Mouse (Mus musculus): ENCODE data around the gene Cchcr1. TPM values are rescaled to one million over a fixed set of nuclear protein-coding genes. Genes with fewer than 3 reads are reported as not detected.

The Cchcr1 gene
- polyA plus RNA-seq, 1 experiment from 2014 or later, result 13.6 TPM

DNA sequence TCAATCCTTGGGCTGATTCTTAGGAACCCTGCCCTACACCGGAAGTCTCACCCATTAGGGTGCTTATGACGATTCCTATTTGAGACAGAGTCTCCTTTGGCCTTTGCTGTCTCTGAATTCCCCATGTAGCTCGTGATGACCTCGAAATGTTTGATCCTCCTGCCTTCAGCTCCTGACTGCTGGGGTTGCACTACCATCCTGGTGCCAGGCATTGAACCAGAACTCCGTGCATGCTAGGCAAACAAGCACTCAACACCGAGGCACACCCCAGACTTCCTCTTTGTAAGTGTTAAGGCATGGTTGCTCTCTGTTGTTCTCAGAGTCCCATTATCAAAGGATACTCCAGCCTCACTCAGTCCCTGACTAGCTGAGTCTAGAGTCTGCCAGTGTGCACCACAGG, 27.1 kb downstream of the Cchcr1 start:
- WGBS, result 87% methylated on average over 6 of the region's 6 CpGs
- Histone ChIP-seq H3K9ac (ENCODE audit: low read length) (no peak overlapping the region), H3K36me3 (ENCODE audit: control insufficient read depth, insufficient read depth, low read length) (no peaks in the 10 kb centered on the region), H3K9me3 (ENCODE audit: control insufficient read depth, low read length) (no peaks in the 10 kb centered on the region), H3K4me2 (ENCODE audit: low read length) (no peak overlapping the region), H3K4me1 (replicated peaks; ENCODE audit: control insufficient read depth, insufficient read depth, low read length) (0 out of 2 replicates have a peak, but pooled peaks cover 2% of the 10 kb centered on the region), H3K27ac (ENCODE audit: low read depth) (no peak overlapping the region), H3K4me3 (ENCODE audit: low read depth, low read length) (no peak overlapping the region), H3K27me3 (replicated peaks; ENCODE audit: control insufficient read depth, insufficient read depth, low read length) (no peaks in the 10 kb centered on the region)
- no peak for DNase-seq (ENCODE audit: low spot score)
- ATAC-seq (replicated peaks; ENCODE audit: low FRiP score, low TSS enrichment, low read depth), result no peak

- Histone ChIP-seq H3K27me3 (replicated peaks; ENCODE audit: control insufficient read depth, insufficient read depth, low read length) (no peaks in the 10 kb centered on the region), H3K9ac (ENCODE audit: low read length) (no peak overlapping the region), H3K36me3 (ENCODE audit: control insufficient read depth, insufficient read depth, low read length) (no peaks in the 10 kb centered on the region), H3K4me3 (ENCODE audit: low read depth, low read length) (no peak overlapping the region), H3K27ac (ENCODE audit: low read depth) (no peak overlapping the region), H3K9me3 (ENCODE audit: control insufficient read depth, low read length) (no peaks in the 10 kb centered on the region), H3K4me2 (ENCODE audit: low read length) (no peak overlapping the region), H3K4me1 (replicated peaks; ENCODE audit: control insufficient read depth, insufficient read depth, low read length) (0 out of 2 replicates have a peak, but pooled peaks cover 2% of the 10 kb centered on the region)
- DNase-seq (ENCODE audit: low spot score) (peak; percentile 80), ATAC-seq (replicated peaks; ENCODE audit: low FRiP score, low TSS enrichment, low read depth) (no peak; the same call in 1 of the 2 replicates)
- WGBS, result 30% methylated on average over 6 of the region's 6 CpGs
Observed at GRCm38 (mm10) chr17:35544680-35545079, 27.8 kb downstream of the Cchcr1 start.

GRCm38 (mm10) chr17:35547465-35547864, 30.6 kb downstream of the Cchcr1 start:
- WGBS, result 61% methylated on average over 2 of the region's 2 CpGs
- Histone ChIP-seq H3K9me3 (ENCODE audit: control insufficient read depth, low read length) (no peaks in the 10 kb centered on the region), H3K27ac (ENCODE audit: low read depth) (no peak overlapping the region), H3K36me3 (ENCODE audit: control insufficient read depth, insufficient read depth, low read length) (no peaks in the 10 kb centered on the region), H3K27me3 (replicated peaks; ENCODE audit: control insufficient read depth, insufficient read depth, low read length) (no peaks in the 10 kb centered on the region), H3K4me1 (replicated peaks; ENCODE audit: control insufficient read depth, insufficient read depth, low read length) (0 out of 2 replicates have a peak, but pooled peaks cover 7% of the 10 kb centered on the region), H3K9ac (ENCODE audit: low read length) (no peak overlapping the region), H3K4me3 (ENCODE audit: low read depth, low read length) (no peak overlapping the region), H3K4me2 (ENCODE audit: low read length) (no peak overlapping the region)
- ATAC-seq (replicated peaks; ENCODE audit: low FRiP score, low TSS enrichment, low read depth) (no peak), DNase-seq (ENCODE audit: low spot score) (no peak)

- Histone ChIP-seq H3K27ac (ENCODE audit: low read depth) (0 out of 2 replicates have a peak overlapping the region, but pooled peaks have one; percentile 22), H3K4me3 (ENCODE audit: low read depth, low read length) (no peak overlapping the region), H3K9me3 (ENCODE audit: control insufficient read depth, low read length) (no peaks in the 10 kb centered on the region), H3K27me3 (replicated peaks; ENCODE audit: control insufficient read depth, insufficient read depth, low read length) (no peaks in the 10 kb centered on the region), H3K4me1 (replicated peaks; ENCODE audit: control insufficient read depth, insufficient read depth, low read length) (0 out of 2 replicates have a peak, but pooled peaks cover 7% of the 10 kb centered on the region), H3K36me3 (ENCODE audit: control insufficient read depth, insufficient read depth, low read length) (no peaks in the 10 kb centered on the region), H3K9ac (ENCODE audit: low read length) (no peak overlapping the region), H3K4me2 (ENCODE audit: low read length) (no peak overlapping the region)
- ATAC-seq (replicated peaks; ENCODE audit: low FRiP score, low TSS enrichment, low read depth) (no peak), DNase-seq (ENCODE audit: low spot score) (no peak)
- WGBS, result 25% methylated on average over 5 of the region's 5 CpGs
Observed at GRCm38 (mm10) chr17:35548636-35549035, 31.7 kb downstream of the Cchcr1 start.

DNA sequence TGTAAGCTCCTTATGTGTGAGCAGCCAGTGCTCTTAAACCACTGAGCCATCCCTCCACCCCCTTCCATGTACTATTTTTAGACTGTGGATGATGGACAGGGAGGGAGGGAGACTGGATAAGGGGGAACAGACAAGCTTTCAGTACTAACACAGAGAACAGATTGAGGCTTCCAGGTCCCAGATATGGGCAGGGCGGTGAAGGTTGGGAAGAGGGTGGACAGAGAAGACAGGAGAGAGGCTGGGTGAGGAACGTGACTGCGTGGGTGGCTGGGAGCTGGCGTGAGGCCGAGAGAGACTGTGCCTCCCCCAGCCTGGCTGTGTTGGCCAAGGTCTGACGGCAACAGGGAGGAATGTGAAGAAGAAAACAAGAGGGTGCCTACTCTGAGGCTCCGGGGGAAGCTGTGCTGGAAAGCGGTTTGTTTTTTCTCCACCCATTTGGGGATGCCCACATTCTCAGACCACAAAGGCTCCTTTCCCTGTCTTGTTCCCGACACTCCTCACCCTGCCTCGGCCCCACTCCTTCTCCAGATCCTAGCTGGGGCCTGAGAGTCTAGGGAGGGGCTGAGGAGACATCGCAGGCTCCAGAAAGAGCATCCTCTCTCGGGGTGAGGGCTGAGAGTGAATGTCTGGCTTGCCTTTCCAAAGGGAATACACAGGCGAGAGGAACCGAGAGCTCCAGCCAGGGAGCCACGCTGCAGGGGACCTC, 32.7 kb downstream of the Cchcr1 start:
- WGBS, result 31% methylated on average over 15 of the region's 15 CpGs
- ATAC-seq (replicated peaks; ENCODE audit: low FRiP score, low TSS enrichment, low read depth) (peak; percentile 22), DNase-seq (ENCODE audit: low spot score) (peak; percentile 75)
- no peak overlapping the region for H3K4me3 ChIP-seq (ENCODE audit: low read depth, low read length)
- H3K27ac ChIP-seq (ENCODE audit: low read depth), result peak overlapping the region; percentile 84
- H3K27me3 ChIP-seq (replicated peaks; ENCODE audit: control insufficient read depth, insufficient read depth, low read length), result no peaks in the 10 kb centered on the region
- no peaks in the 10 kb centered on the region for H3K36me3 ChIP-seq (ENCODE audit: control insufficient read depth, insufficient read depth, low read length)
- 0 out of 2 replicates have a peak, but pooled peaks cover 7% of the 10 kb centered on the region for H3K4me1 ChIP-seq (replicated peaks; ENCODE audit: control insufficient read depth, insufficient read depth, low read length)
- H3K9me3 ChIP-seq (ENCODE audit: control insufficient read depth, low read length), result no peaks in the 10 kb centered on the region
- H3K9ac ChIP-seq (ENCODE audit: low read length), result no peak overlapping the region
- 0 out of 2 replicates have a peak overlapping the region, but pooled peaks have one; percentile 12 for H3K4me2 ChIP-seq (ENCODE audit: low read length)

- Histone ChIP-seq H3K4me1 (replicated peaks; ENCODE audit: control insufficient read depth, insufficient read depth, low read length) (0 out of 2 replicates have a peak, but pooled peaks cover 7% of the 10 kb centered on the region), H3K9me3 (ENCODE audit: control insufficient read depth, low read length) (no peaks in the 10 kb centered on the region), H3K27me3 (replicated peaks; ENCODE audit: control insufficient read depth, insufficient read depth, low read length) (no peaks in the 10 kb centered on the region), H3K4me3 (ENCODE audit: low read depth, low read length) (no peak overlapping the region), H3K4me2 (ENCODE audit: low read length) (0 out of 2 replicates have a peak overlapping the region, but pooled peaks have one; percentile 12), H3K27ac (ENCODE audit: low read depth) (peak overlapping the region; percentile 84), H3K36me3 (ENCODE audit: control insufficient read depth, insufficient read depth, low read length) (no peaks in the 10 kb centered on the region), H3K9ac (ENCODE audit: low read length) (no peak overlapping the region)
- WGBS, result 97% methylated on average over 4 of the region's 4 CpGs
- DNase-seq (ENCODE audit: low spot score) (no peak), ATAC-seq (replicated peaks; ENCODE audit: low FRiP score, low TSS enrichment, low read depth) (no peak)
Observed at GRCm38 (mm10) chr17:35550143-35550494, 33.2 kb downstream of the Cchcr1 start.

DNA sequence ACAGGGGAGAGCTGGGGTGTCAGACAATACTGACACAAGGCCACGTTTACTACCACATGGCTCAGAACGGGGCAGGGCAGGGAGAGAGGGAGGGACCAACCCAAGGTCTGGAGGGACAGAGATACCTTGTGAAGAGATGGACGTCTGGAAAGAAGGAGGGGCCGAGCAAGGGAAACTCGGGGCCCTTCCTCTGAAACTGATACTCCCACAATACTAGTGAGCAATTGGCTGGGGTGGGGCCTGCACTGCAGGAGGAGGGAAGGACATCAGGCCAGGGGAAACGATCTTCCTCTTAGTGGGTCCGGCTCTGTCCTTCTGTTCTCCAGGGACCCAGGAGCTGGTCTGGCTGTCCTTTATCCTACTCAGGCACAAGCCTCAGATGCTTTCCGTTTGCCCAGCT, 34.0 kb downstream of the Cchcr1 start:
- Histone ChIP-seq H3K27ac (ENCODE audit: low read depth) (peak overlapping the region; percentile 43; the same call in 1 of the 2 replicates), H3K27me3 (replicated peaks; ENCODE audit: control insufficient read depth, insufficient read depth, low read length) (no peaks in the 10 kb centered on the region), H3K9me3 (ENCODE audit: control insufficient read depth, low read length) (no peaks in the 10 kb centered on the region), H3K36me3 (ENCODE audit: control insufficient read depth, insufficient read depth, low read length) (no peaks in the 10 kb centered on the region), H3K4me2 (ENCODE audit: low read length) (no peak overlapping the region), H3K4me3 (ENCODE audit: low read depth, low read length) (no peak overlapping the region), H3K9ac (ENCODE audit: low read length) (no peak overlapping the region), H3K4me1 (replicated peaks; ENCODE audit: control insufficient read depth, insufficient read depth, low read length) (0 out of 2 replicates have a peak, but pooled peaks cover 7% of the 10 kb centered on the region)
- 47% methylated on average over 8 of the region's 8 CpGs for WGBS
- DNase-seq (ENCODE audit: low spot score) (no peak), ATAC-seq (replicated peaks; ENCODE audit: low FRiP score, low TSS enrichment, low read depth) (no peak)

GRCm38 (mm10) chr17:35551881-35552414, 35.0 kb downstream of the Cchcr1 start, which contains the start of gene Cdsn:
Gene Cdsn (plus strand): TSS chr17:35552128.
- Histone ChIP-seq H3K4me3 (ENCODE audit: low read depth, low read length) (no peak within 1 kb of the TSS), H3K9me3 (ENCODE audit: control insufficient read depth, low read length) (no peaks in the 10 kb centered on the region), H3K27ac (ENCODE audit: low read depth) (no peak within 1 kb of the TSS), H3K4me2 (ENCODE audit: low read length) (no peak within 1 kb of the TSS), H3K36me3 (ENCODE audit: control insufficient read depth, insufficient read depth, low read length) (no peaks in the 10 kb centered on the region), H3K4me1 (replicated peaks; ENCODE audit: control insufficient read depth, insufficient read depth, low read length) (0 out of 2 replicates have a peak, but pooled peaks cover 7% of the 10 kb centered on the region), H3K27me3 (replicated peaks; ENCODE audit: control insufficient read depth, insufficient read depth, low read length) (no peaks in the 10 kb centered on the region), H3K9ac (ENCODE audit: low read length) (no peak within 1 kb of the TSS)
- DNase-seq (ENCODE audit: low spot score) (no peak), ATAC-seq (replicated peaks; ENCODE audit: low FRiP score, low TSS enrichment, low read depth) (no peak)
- WGBS, result 76% methylated on average over 9 of the region's 10 CpGs

All from intestine, embryonic 14.5 days (tissue).